Mouse (Mus musculus) left cerebral cortex, postnatal 14 days (tissue): ENCODE data around the gene Gm6169. TPM values are rescaled to one million over a fixed set of nuclear protein-coding genes. Genes with fewer than 3 reads are reported as not detected.
A peak's percentile ranks its signal among the peaks of the same experiment; 100 is the strongest.
"Not testable (repeated sequence)": the region's sequence is repeated elsewhere in the genome, so short reads cannot be mapped to it uniquely, and the experiment has no call there.

Experiments
- DNase-seq, 2 experiments: peaks; one replicate each; pipeline ENCODE4 v3.0.0; 2021 to 2022; ENCODE audit warnings: low spot score in 2 of 2, mixed read lengths in 1 of 2
- intact Hi-C: fragments of 180-260 bp; cut with DNase I; formaldehyde crosslinking; loops from one replicate; pipeline ENCODE4 v1.15.1; 2025
- long read RNA-seq, 2 experiments: library from polyadenylated mRNA; stranded (forward); transcript quantifications; one replicate each; pipeline ENCODE4 v2.0.0; 2021
- total RNA-seq, 2 experiments: library from RNA; stranded (reverse); gene quantifications; 2 replicates each; pipeline ENCODE4 v1.2.3; 2021

The Gm6169 gene
- total RNA-seq, result 1 to 10 TPM in 1 of 2 experiments, not detected in 1; 1.9 TPM
- long read RNA-seq, experiment 1, partial matches to known transcripts, result 0 of 1 reads
- long read RNA-seq, experiment 1, other reads (novel, unspliced or antisense), result 0 of 1 reads
- long read RNA-seq, experiment 2, result 0 reads

DNA sequence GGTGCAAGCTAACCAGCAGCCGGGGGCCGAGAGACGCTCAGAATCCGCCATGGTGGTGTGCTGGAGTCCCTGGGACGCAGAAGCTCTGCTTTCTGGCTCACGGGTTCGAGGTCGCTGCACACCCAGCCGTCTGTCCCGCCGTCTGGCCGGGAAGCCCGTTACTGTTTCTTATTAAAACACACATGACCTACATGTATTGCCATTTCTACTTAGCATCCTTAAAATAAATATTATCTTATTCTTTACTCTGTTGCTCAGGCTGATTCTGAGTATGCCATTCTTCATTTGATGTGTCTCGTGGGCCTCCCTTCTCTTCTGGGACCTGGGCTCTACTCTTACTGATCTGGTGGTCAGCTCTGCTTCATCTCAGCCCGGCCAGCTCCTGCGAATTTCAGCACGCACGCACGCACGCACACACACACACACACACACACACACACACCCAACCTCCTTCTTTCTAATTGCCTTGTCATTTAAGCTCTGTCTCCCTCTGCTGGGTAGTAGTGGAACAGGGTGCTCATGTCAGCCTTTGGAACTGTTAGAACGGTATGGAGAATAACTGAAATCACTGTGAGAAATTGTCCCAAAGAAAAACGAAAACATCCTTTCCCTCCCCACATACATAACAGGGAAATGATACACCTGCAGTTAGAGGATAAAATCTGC, at the start of gene Gm6169:
Gm6169 (minus strand) TSS at position 51 of the 666 bp plus-strand sequence.
- DNase-seq, result peak; percentile 83 to 92
- intact Hi-C loops, result no loop called here

DNA sequence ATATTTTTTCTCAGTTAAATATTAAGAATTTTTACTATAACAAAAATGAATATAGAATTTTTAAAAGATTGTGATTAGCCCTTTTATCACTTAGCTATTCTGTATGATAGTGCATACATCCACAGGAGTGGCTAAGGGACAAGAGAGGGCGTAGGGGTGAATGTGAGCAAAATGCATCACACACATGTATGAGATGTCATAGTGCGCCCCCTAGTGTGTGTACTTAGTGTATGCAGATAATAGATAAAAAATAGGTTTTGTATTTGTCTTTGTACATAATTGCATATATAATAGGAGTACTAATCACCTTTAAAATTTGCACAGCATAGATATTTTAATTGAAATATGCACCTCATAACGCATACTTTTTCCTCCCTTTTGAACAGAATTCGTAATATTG, 46.8 kb upstream of the Gm6169 start:
- intact Hi-C loops, result no loop called here
- DNase-seq, result peak; percentile 33 to 37

DNA sequence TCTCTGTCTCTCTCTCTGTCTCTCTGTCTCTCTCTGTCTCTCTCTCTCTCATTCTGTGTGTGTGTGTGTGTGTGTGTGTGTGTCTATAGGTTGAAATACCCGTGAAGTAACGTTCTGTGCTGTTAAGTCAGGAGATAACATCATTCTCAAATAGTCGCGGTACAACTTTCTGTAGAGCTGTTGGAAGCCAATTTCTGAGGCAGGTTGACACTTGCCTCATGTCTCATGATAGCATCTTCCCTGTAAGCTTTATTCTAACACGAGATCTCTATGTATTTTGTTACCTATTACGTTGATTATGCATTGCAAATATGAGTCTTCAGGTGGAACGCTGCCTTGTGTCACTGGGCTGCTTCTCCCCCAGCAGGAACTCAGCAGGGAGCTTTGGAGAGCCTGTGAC, 43.3 kb upstream of the Gm6169 start:
- no peak for DNase-seq
- intact Hi-C loops, result no loop called here

GRCm38 (mm10) chr13:97138404-97138931, 39.4 kb upstream of the Gm6169 start:
- DNase-seq, intact Hi-C loops: not testable (repeated sequence)

- intact Hi-C loops, result no loop called here
- peak; percentile 91 to 94 for DNase-seq
Observed at GRCm38 (mm10) chr13:97137466-97138400, 38.7 kb upstream of the Gm6169 start, which contains the start of the genes Gfm2 and Nsa2. Gene Gfm2, plus strand, starts transcription at chr13:97137937. Gene Nsa2, minus strand, starts transcription at chr13:97137937.

GRCm38 (mm10) chr13:97130413-97130812, 31.4 kb upstream of the Gm6169 start:
- intact Hi-C loops, DNase-seq: not testable (repeated sequence)

DNA sequence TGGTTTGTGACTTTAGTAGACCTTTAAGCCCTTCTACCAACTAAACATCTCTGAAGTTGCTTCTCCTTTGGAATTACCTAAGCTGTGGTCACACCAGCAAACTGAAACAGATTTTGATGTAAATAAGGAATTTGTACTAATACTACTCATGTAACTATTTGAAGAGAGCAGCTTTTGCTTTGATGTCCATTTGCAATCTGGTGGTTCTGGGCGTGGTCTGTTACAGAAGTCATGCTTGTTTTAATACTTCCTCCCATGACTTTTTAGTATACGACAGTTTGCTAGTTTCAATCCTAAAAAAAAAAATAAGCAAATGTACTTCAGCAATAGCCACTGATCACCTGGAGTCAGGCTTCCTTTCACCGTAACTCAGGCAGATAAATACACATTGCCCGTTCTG, 30.6 kb upstream of the Gm6169 start:
- intact Hi-C loops, result loop anchor here (10.0 kb wide), 1 partner anchor 475 kb away; no protein-coding TSS in a partner anchor

GRCm38 (mm10) chr13:97121341-97121740, 22.3 kb upstream of the Gm6169 start:
- intact Hi-C loops, result loop anchor here (10.0 kb wide), 1 partner anchor 467 kb away; no protein-coding TSS in a partner anchor
- DNase-seq, result no peak

More for the DNA sequence above, 30.6 kb upstream of the Gm6169 start:
- not testable (repeated sequence) for DNase-seq

DNA sequence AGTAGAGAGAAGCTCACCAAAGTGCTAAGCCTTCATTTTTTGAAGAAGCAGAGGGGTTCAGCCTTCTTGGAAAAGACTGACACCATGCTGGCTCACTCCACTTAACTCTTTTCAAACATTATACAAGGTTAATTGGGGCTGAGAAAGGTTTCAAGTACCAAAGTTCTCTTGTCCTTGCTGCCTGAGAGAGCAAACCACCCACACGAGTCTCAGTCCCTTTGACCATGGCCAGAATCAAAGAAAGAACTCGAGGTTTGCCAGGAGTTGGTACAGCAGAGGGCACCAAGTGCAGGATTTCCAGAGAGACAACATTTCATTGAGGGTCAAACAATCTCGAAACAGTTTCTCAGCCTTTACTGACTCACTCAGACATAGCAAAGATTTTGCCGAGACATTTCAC, 10.0 kb upstream of the Gm6169 start:
- no peak for DNase-seq
- intact Hi-C loops, result no loop called here

DNA sequence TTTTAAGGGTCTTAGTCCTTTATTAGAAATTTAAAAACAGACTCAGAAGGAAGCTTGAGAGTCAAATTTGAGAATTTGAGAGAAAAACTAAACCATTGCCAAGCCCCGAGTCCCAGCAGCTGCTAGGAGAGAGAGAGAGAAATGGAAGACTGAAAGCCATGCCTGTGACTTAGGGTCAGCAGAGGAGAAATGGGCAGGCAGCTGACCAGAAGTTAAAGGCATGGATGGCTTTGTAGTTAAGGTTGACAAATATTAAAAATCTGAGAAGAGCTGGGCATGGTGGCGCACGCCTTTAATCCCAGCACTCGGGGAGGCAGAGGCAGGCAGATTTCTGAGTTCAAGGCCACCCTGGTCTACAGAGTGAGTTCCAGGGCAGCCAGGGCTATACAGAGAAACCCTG, 8.7 kb upstream of the Gm6169 start:
- intact Hi-C loops, DNase-seq: not testable (repeated sequence)

- intact Hi-C loops, result no loop called here
- DNase-seq, result no peak
Observed at GRCm38 (mm10) chr13:97104996-97105395, 6.0 kb upstream of the Gm6169 start.

GRCm38 (mm10) chr13:97095726-97096125, 3.3 kb downstream of the Gm6169 start:
- intact Hi-C loops, result no loop called here
- DNase-seq, result no peak

DNA sequence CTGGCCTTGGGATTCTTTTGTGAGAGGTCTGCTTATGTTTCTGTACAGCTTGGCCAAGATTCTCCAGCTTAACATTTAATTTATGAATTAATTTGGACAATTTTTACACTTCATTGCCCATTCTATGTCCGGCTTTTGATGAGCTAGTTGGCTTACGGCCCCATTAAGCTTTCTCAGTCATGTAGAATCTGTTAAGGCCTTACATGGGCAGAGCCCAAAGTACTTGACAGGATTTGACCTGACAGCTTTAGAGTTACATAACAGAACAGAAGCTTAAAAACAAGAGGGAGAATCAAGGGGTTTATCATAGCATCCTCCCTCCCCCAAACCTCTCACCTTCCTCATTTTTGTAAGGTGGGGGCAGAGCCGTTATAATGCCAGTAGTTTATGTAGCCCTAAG, 10.9 kb downstream of the Gm6169 start:
- DNase-seq, result no peak
- intact Hi-C loops, result no loop called here

- intact Hi-C loops, result no loop called here
Observed at GRCm38 (mm10) chr13:97087421-97087820, 11.6 kb downstream of the Gm6169 start.

GRCm38 (mm10) chr13:97086316-97086715, 12.7 kb downstream of the Gm6169 start:
- no peak for DNase-seq
- intact Hi-C loops, result no loop called here

More at GRCm38 (mm10) chr13:97087421-97087820, 11.6 kb downstream of the Gm6169 start:
- DNase-seq, result no peak

DNA sequence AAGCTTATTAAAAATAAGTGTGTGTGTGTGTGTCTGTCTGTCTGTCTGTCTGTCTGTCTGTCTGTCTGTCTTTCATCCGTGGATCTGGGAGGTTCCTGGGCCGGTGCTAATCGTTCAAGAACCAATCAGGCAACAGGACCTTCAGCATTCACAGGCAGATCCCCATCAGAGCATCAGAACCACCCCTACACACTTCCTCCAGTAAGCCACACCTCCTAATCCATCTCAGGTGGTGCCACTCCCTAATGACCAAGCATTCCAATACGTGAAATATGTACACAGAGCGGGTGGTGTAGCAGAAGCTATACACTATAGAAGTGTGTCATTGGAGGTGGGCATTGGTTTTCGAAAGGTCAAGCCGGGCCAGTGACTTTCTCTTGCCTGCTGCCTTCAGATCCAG, 16.6 kb downstream of the Gm6169 start:
- intact Hi-C loops, result no loop called here

GRCm38 (mm10) chr13:97080615-97081014, 18.4 kb downstream of the Gm6169 start:
- intact Hi-C loops, result no loop called here
- no peak for DNase-seq

More for the DNA sequence above, 16.6 kb downstream of the Gm6169 start:
- no peak for DNase-seq

GRCm38 (mm10) chr13:97080201-97080600, 18.8 kb downstream of the Gm6169 start:
- DNase-seq, result no peak
- intact Hi-C loops, result no loop called here

DNA sequence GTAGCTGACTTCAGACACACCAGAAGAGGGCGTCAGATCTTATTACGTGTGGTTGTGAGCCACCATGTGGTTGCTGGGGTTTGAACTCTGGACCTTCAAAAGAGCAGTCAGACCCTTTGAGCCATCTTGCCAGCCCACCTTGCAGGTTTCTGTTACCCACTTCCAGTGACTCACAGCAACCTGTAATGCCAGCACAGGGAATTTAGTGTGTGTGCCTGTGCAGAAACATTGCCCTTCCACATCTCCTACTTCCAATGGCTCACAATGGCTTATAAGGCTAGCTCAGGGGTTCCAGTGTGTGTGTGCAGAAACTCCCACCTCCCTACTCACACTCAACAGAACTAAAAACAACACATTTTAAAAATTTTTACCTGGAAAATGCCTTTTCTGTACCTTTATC, 21.5 kb downstream of the Gm6169 start:
- DNase-seq, result no peak
- intact Hi-C loops, result no loop called here

GRCm38 (mm10) chr13:97073497-97073896, 25.5 kb downstream of the Gm6169 start:
- intact Hi-C loops, result no loop called here
- no peak for DNase-seq
